Mouse (Mus musculus) heart, embryonic 10.5 days (tissue): ENCODE measurements around the gene Nepro. TPM values are rescaled to one million over a fixed set of nuclear protein-coding genes. Genes with fewer than 3 reads are reported as not detected.

ENCODE experiments used
- DNase-seq: peaks from one replicate; pipeline ENCODE4 v3.0.0-alpha.2; 2017; ENCODE audit warnings: low spot score
- H3K27ac ChIP-seq: fragments of 300-500 bp; sonication (generic); 2 replicates; pipeline ENCODE4 v1.5.1; 2016; ENCODE audit warnings: mild to moderate bottlenecking
- H3K27me3 ChIP-seq: fragments of 300-500 bp; sonication (generic); 2 replicates; pipeline ENCODE4 v1.6.1; 2016; ENCODE audit warnings: mild to moderate bottlenecking; ENCODE audit not compliant: poor library complexity, insufficient read depth, severe bottlenecking
- H3K36me3 ChIP-seq: fragments of 300-500 bp; sonication (generic); 2 replicates; pipeline ENCODE4 v1.6.1; 2016; ENCODE audit warnings: mild to moderate bottlenecking, moderate library complexity
- H3K4me1 ChIP-seq: fragments of 300-500 bp; sonication (generic); 2 replicates; pipeline ENCODE4 v1.6.1; 2016; ENCODE audit warnings: mild to moderate bottlenecking
- H3K4me3 ChIP-seq: fragments of 300-500 bp; sonication (generic); 2 replicates; pipeline ENCODE4 v1.5.1; 2016; ENCODE audit warnings: mild to moderate bottlenecking, moderate library complexity
- H3K9me3 ChIP-seq: fragments of 300-500 bp; sonication (generic); 2 replicates; pipeline ENCODE4 v1.6.1; 2016; ENCODE audit warnings: mild to moderate bottlenecking, moderate library complexity
- WGBS: fragments of 180-500 bp; shearing (Covaris S2); methylation state at CpG from one replicate; pipeline ENCODE4 v1.1.7; 2016; 5-methylcytosine and 5-hydroxymethylcytosine counted together
- polyA plus RNA-seq: library from polyadenylated mRNA; unstranded; fragments of >200 nt; fragmentation: Nextera tagmentation; extraction: Ambion mirVana; gene quantifications from 2 replicates; pipeline ENCODE4 v1.2.1, GENCODE M21; 2016

Gene Nepro
- polyA plus RNA-seq, 1 experiment from 2014 or later: 9.3 TPM

DNA sequence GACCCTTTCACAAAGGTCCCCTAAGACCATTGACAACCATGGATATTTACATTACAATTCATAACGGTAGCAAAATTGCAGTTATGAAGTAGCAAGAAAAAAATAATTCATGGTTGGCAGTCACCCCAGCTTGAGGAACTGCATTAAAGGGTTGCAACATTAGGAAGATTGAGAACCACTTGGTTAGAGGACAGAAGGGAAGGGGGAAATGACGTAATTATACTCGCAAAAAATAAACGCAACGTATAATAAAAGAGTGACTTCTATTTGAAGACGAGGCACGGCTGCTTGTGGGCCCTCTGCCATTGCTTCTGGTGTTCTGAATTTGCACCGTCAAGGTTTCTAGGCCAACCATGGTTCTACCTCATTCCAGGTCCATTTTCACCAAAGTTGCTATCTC lies 33.6 kb downstream of the Nepro start:
- DNase-seq: no peak
- H3K4me3 ChIP-seq: no peak overlapping the region
- H3K9me3 ChIP-seq: no peaks in the 10 kb centered on the region
- no peak overlapping the region for H3K27ac ChIP-seq
- no peaks in the 10 kb centered on the region for H3K27me3 ChIP-seq
- no peaks in the 10 kb centered on the region for H3K36me3 ChIP-seq
- no peaks in the 10 kb centered on the region for H3K4me1 ChIP-seq
- WGBS: 88% methylated on average over 8 of the region's 8 CpGs

DNA sequence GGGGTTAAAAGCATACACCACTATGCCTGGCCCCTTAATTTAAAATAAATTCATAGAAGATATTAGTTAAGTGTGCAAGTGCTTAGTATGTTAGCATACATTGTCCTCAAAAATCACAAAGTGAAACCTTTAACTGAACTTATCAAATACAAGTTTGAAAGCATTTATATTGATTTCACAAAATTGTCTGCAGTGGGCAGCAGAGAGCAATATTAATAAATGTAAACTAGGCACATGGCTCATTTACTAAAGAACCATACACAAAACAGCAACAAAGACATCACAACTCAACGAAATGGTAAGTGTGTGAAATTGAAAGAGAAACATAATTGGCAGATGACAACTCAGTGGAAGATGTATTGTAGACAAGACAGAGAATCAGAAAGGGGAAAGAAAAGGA lies 37.7 kb downstream of the Nepro start:
- no peaks in the 10 kb centered on the region for H3K27me3 ChIP-seq
- H3K36me3 ChIP-seq: no peaks in the 10 kb centered on the region
- 60% methylated on average over 1 of the region's 1 CpGs for WGBS
- H3K27ac ChIP-seq: no peak overlapping the region
- DNase-seq: no peak
- H3K9me3 ChIP-seq: no peaks in the 10 kb centered on the region
- H3K4me3 ChIP-seq: no peak overlapping the region
- H3K4me1 ChIP-seq: no peaks in the 10 kb centered on the region

DNA sequence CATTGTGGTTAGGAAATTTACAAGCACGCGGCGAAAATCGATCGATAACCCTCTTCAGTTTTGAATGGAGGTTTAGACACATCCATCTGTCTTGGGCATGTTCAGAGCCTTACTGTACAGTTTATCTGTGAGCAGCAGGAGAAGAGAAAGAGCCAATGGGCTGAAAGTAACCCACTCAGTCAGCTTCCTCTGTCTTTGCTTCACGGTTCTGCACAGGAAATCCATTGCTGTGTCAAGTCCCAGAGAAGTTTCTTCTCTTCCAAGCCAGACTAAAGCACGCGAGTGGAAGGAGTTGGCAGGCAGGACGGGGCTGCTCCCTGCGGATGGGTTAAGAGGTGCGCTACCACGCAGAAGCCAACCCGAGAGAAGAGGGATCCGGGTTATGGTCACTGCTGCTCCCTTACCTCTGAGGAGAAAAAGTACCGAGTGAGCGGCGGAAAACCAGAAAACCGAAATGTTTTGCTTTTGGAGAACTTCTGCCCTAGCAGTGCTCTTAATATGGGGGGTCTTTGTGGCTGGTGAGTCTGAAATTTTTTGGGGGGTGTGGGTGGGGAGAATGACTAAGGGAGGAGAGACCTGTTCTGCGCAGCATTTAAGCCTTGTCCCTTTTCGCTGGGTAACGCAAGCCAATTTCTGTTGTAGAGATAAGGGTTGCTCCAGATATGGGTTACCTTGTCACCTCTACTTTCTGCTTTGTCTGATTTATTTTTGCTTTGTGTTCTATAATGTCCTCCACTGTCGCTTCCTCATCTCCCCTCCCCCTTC lies 41.6 kb downstream of the Nepro start, which contains the start of gene Cd200r1:
TSS of gene Cd200r1 (plus strand) at position 182 of the 765 bp plus-strand sequence.
- WGBS: 68% methylated on average over 22 of the region's 22 CpGs
- Histone ChIP-seq H3K36me3 (no peaks in the 10 kb centered on the region), H3K27ac (no peak within 1 kb of the TSS), H3K4me3 (no peak within 1 kb of the TSS; the same call in 1 of the 2 replicates), H3K27me3 (no peaks in the 10 kb centered on the region), H3K9me3 (no peaks in the 10 kb centered on the region), H3K4me1 (no peaks in the 10 kb centered on the region)
- DNase-seq: no peak

- Histone ChIP-seq H3K4me1 (no peaks in the 10 kb centered on the region), H3K4me3 (no peak overlapping the region), H3K36me3 (no peaks in the 10 kb centered on the region), H3K27me3 (no peaks in the 10 kb centered on the region), H3K27ac (no peak overlapping the region), H3K9me3 (no peaks in the 10 kb centered on the region)
- DNase-seq: no peak
- 79% methylated on average over 9 of the region's 9 CpGs for WGBS
These were observed 42.3 kb downstream of the Nepro start for GRCm38 (mm10) chr16:44766320-44766892.

- Histone ChIP-seq H3K4me3 (no peak overlapping the region), H3K36me3 (no peaks in the 10 kb centered on the region), H3K27ac (no peak overlapping the region), H3K4me1 (no peaks in the 10 kb centered on the region), H3K9me3 (no peaks in the 10 kb centered on the region), H3K27me3 (no peaks in the 10 kb centered on the region)
- DNase-seq: no peak
- WGBS: 88% methylated on average over 7 of the region's 7 CpGs
These were observed 43.4 kb downstream of the Nepro start for GRCm38 (mm10) chr16:44767506-44767905.

- no peak for DNase-seq
- WGBS: 52% methylated on average over 2 of the region's 2 CpGs
- no peaks in the 10 kb centered on the region for H3K36me3 ChIP-seq
- no peaks in the 10 kb centered on the region for H3K4me1 ChIP-seq
- no peak overlapping the region for H3K27ac ChIP-seq
- no peaks in the 10 kb centered on the region for H3K27me3 ChIP-seq
- no peaks in the 10 kb centered on the region for H3K9me3 ChIP-seq
- H3K4me3 ChIP-seq: no peak overlapping the region
These were observed 43.9 kb downstream of the Nepro start for GRCm38 (mm10) chr16:44767967-44768366.

DNA sequence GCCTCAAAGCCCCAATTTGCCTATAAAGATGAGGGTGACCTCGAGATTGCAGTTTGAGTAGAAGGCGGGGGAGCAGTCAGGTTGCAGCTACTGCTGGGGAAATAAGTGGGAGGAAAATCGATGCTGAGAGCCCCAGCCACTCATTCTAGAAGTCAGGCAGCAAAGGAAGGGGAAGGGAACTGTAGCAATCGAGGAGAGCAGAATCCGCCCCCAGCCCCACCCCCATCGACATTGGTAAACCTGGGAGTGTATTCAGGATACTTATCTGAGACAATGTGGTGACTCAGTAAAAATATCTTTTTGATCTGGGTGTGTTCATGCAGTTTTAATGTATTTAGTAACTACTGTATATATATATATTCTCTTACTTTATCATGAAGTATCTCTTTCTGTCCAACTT lies 48.5 kb downstream of the Nepro start:
- DNase-seq: no peak
- Histone ChIP-seq H3K4me1 (no peaks in the 10 kb centered on the region), H3K27ac (no peak overlapping the region), H3K27me3 (no peaks in the 10 kb centered on the region), H3K9me3 (no peaks in the 10 kb centered on the region), H3K36me3 (no peaks in the 10 kb centered on the region), H3K4me3 (no peak overlapping the region)
- WGBS: 73% methylated on average over 6 of the region's 6 CpGs

DNA sequence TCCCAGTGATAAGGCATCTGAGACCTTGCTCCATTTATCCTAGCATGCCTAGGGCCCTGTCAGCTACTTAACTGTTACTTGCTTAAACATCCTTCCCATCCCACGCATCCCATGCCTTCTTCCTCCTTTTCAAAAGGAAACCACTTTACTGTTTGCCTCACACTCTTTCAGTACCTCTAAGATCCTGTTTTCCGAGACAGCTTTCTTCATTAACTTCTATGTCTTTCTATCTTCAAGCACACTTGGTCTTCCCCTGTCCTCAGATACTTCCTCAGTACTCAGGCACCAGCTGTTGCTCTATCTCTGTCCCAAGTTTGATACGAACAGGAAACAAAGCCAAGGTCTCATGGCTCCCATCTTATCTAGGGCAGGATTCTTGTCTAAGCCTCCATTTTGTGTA lies 49.6 kb downstream of the Nepro start:
- Histone ChIP-seq H3K27ac (no peak overlapping the region), H3K4me3 (no peak overlapping the region), H3K27me3 (no peaks in the 10 kb centered on the region), H3K4me1 (no peaks in the 10 kb centered on the region), H3K36me3 (no peaks in the 10 kb centered on the region), H3K9me3 (no peaks in the 10 kb centered on the region)
- 72% methylated on average over 3 of the region's 3 CpGs for WGBS
- no peak for DNase-seq

DNA sequence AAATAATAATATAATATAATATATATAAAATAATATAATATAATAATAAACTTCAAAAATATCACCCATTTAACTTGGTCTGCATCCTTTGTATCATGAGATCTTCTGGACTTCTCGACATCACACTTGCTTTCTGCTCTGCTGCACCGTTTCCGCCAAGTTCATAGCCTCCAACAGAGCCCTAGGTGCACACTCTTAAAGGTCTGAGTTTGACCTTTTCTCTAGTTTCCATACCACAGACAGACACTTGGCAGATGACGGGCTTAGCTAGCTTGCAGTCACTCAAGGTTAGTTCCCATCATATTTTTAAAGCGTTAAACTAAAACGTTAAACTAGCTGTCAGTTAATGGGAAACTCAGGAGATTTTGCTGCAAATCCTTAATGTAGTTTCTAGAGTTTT lies 50.1 kb downstream of the Nepro start:
- Histone ChIP-seq H3K27ac (no peak overlapping the region), H3K36me3 (no peaks in the 10 kb centered on the region), H3K27me3 (no peaks in the 10 kb centered on the region), H3K9me3 (no peaks in the 10 kb centered on the region), H3K4me1 (no peaks in the 10 kb centered on the region), H3K4me3 (no peak overlapping the region)
- DNase-seq: no peak
- WGBS: 83% methylated on average over 6 of the region's 6 CpGs

DNA sequence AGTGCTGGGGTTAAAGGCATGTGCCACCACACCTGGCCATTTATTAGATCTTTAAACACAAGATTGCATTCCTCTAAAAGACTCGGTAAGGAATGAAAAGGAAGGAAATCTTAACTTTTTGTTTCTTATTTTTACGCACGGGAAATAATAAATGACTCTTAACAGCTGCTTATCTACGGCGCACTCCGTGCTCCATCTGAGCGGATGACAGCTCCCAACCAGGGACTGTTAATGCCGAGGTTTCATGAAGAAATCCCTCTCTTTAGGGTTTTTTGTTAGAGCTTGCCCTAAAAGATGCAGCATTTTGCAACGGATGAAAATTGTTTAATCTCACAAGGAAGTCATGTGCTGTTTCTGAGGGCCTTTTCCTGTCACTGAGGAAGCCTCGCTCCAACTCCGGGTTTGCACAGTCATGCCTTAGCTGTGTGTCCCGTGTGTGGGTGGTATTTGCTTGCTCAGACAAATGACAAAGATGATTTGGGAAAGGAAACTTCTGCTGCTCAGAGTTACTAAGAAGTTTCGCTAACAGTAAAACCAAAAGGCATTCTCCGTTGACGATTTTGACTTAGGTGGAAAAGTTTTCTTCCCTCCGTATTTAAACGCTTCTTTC lies 54.5 kb downstream of the Nepro start:
- Histone ChIP-seq H3K27me3 (no peaks in the 10 kb centered on the region), H3K27ac (no peak overlapping the region), H3K4me1 (no peaks in the 10 kb centered on the region), H3K36me3 (no peaks in the 10 kb centered on the region), H3K9me3 (no peaks in the 10 kb centered on the region), H3K4me3 (no peak overlapping the region)
- DNase-seq: no peak
- WGBS: 74% methylated on average over 17 of the region's 17 CpGs

- whole genome bisulfite sequencing: 85% methylated on average over 5 of the region's 5 CpGs
- H3K36me3 ChIP-seq: no peaks in the 10 kb centered on the region
- no peaks in the 10 kb centered on the region for H3K4me1 ChIP-seq
- no peaks in the 10 kb centered on the region for H3K9me3 ChIP-seq
- H3K4me3 ChIP-seq: no peak overlapping the region
- H3K27me3 ChIP-seq: no peaks in the 10 kb centered on the region
- H3K27ac ChIP-seq: no peak overlapping the region
- DNase-seq: no peak
These were observed 55.4 kb downstream of the Nepro start for GRCm38 (mm10) chr16:44779494-44779893.

DNA sequence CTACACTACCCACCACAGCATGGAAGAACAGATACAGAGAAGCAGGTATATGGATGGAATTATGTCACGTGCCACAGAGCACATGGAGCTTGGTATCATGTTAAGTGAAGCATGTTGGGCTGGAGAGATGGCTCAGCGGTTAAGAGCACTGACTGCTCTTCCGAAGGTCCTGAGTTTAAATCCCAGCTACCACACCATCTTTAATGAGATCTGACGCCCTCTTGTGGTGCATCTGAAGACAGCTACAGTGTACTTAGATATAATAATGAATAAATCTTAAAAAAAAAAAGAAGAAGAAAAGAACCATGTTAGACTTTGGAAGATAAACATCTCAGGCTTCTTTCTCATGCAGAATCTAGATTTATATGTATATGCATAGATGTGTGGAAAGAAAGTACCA lies 56.6 kb downstream of the Nepro start:
- H3K9me3 ChIP-seq: no peaks in the 10 kb centered on the region
- H3K36me3 ChIP-seq: no peaks in the 10 kb centered on the region
- no peaks in the 10 kb centered on the region for H3K27me3 ChIP-seq
- no peaks in the 10 kb centered on the region for H3K4me1 ChIP-seq
- H3K27ac ChIP-seq: no peak overlapping the region
- no peak for DNase-seq
- 66% methylated on average over 4 of the region's 4 CpGs for WGBS
- no peak overlapping the region for H3K4me3 ChIP-seq
